Mouse (Mus musculus): Measurements from ENCODE around the gene Kdm4b.

DNA sequence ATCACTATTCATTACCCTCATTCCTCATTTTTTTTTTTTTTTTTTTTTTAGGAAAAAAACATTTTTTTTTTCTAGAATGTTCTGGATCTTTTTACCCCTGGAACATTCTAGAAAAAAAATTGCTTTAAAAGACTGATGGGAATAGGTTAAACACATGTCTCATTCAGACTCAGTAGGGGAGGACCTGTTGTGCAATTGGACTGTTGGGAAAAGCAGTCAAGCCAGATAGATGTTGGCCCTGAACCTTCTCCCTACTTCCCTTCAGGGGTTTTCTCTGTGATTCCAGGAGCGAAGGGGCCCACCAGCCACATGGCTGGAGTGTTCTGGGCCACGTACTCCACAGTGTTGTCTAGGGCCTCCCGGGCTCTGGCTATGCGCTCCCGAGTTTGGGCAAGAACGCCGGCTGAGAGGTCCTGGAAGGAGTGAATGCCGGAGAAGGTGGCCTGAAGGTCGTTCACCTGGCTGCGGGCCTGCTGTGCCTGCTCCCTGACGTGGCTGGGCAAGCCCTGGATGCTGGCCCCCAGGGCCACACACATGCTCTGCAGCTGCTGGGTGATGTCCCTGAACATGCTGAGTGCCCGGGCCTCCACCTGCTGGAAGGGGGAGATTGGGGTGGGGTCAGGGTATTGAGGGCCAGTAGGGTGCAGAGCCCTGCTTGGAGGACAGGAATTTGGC lies 46.2 kb upstream of the Kdm4b start:
- TF ChIP-seq CTCF (IDR thresholded peaks at IDR 0.05; ENCODE audit: insufficient read depth, low read depth, low read length) = no peak
- TF ChIP-seq POLR2A (IDR thresholded peaks at IDR 0.05; ENCODE audit: insufficient read depth, low read depth, low read length) = no peak

Data from olfactory bulb, adult 2 months (tissue).